ENCODE assay signal across 22 mouse cellular contexts in genomic region chr11:68767762-68768542, GRCm38 (mm10).
DNase-seq lines count a peak whose midpoint lies in the region; ATAC-seq lines count a peak whose summit lies in the region.
"Had no signal": no experiment of that assay in that cellular context is flagged by ENCODE, and none has a peak within 500 bp of the region (broad histone marks: within the 10 kb centered on the region; RNA-seq: fewer than 3 reads in every experiment).

No protein-coding gene starts in this region.

- DNase-seq in c-Kit-negative CD71-positive TER-119-positive erythroid progenitor cells, embryonic 14.5 days (ENCODE audit: low read depth, low spot score), result peak; percentile 29
- DNase-seq in liver, embryonic 13.5 days, result peak; percentile 35
- DNase-seq in testis, postnatal 14 days (ENCODE audit: low spot score), result no peak
- no peak for DNase-seq in gastrocnemius, postnatal 36 days
- DNase-seq: adrenal gland, adult 8-10 months; cerebellum, adult 9-10 months; forebrain, postnatal 0 days; heart, postnatal 4 days; kidney, adult 2 months; midbrain, embryonic 14.5 days had no signal

- intact Hi-C loops in gastrocnemius, postnatal 36 days (cut with DNase I), result no loop called here

- ATAC-seq in liver, embryonic 13.5 days (ENCODE audit: low read depth), result peak; percentile 89
- ATAC-seq in megakaryocyte-erythroid progenitor cell, adult 5-6 weeks (replicated peaks; ENCODE audit: low FRiP score, low TSS enrichment, poor library complexity, severe bottlenecking), result peak; percentile 77
- no peak for ATAC-seq in forebrain, embryonic 12.5 days (ENCODE audit: low FRiP score)
- ATAC-seq: activated CD4-positive, CD25-positive, alpha-beta regulatory T cell, adult 4 months; forebrain, postnatal 0 days; lung, postnatal 0 days had no signal

- peak overlapping the region; percentile 44 for H3K4me3 ChIP-seq in erythroblast, embryonic 14.5 days (replicated peaks)
- no peak overlapping the region; the same call in 1 of the 2 replicates for H3K4me3 ChIP-seq in liver, embryonic 13.5 days (replicated peaks)
- H3K4me3 ChIP-seq in forebrain, embryonic 12.5 days (replicated peaks), result no peak overlapping the region
- H3K4me3 ChIP-seq: forebrain, embryonic 10.5 days; heart, embryonic 15.5 days; limb, embryonic 10.5 days; megakaryocyte, embryonic 14.5 days; neural tube, embryonic 13.5 days had no signal

- H3K9ac ChIP-seq in liver, embryonic 13.5 days, result peak overlapping the region; percentile 39; the same call in 1 of the 2 replicates
- H3K9ac ChIP-seq in forebrain, embryonic 12.5 days, result no peak overlapping the region
- H3K9ac ChIP-seq: forebrain, postnatal 0 days; heart, embryonic 15.5 days; hindbrain, embryonic 14.5 days; neural tube, embryonic 13.5 days had no signal

- peak overlapping the region; percentile 43 for H3K4me2 ChIP-seq in liver, embryonic 13.5 days
- H3K4me2 ChIP-seq in forebrain, embryonic 12.5 days, result no peak overlapping the region
- H3K4me2 ChIP-seq: heart, embryonic 15.5 days; hindbrain, embryonic 14.5 days; neural tube, embryonic 13.5 days had no signal

- peak overlapping the region; percentile 81 for H3K27ac ChIP-seq in liver, embryonic 13.5 days
- H3K27ac ChIP-seq in forebrain, embryonic 12.5 days, result no peak overlapping the region
- H3K27ac ChIP-seq: forebrain, embryonic 10.5 days; heart, embryonic 15.5 days; hindbrain, embryonic 14.5 days; kidney, postnatal 0 days; limb, embryonic 10.5 days; neural tube, embryonic 13.5 days had no signal

- no peaks in the 10 kb centered on the region for H3K27me3 ChIP-seq in erythroblast, embryonic 14.5 days (ENCODE audit: control insufficient read depth)
- H3K27me3 ChIP-seq in liver, embryonic 13.5 days, result no peaks in the 10 kb centered on the region
- H3K27me3 ChIP-seq in forebrain, embryonic 12.5 days, result no peaks in the 10 kb centered on the region
- H3K27me3 ChIP-seq: heart, embryonic 15.5 days; neural tube, embryonic 13.5 days had no signal

- WGBS in liver, embryonic 13.5 days (ENCODE audit: insufficient replicate concordance), result 43% methylated on average over 10 of the region's 10 CpGs
- WGBS in forebrain, embryonic 12.5 days, result 95% methylated on average over 10 of the region's 10 CpGs

- peaks cover 41% of the 10 kb centered on the region for H3K4me1 ChIP-seq in erythroblast, embryonic 14.5 days (ENCODE audit: control insufficient read depth)
- H3K4me1 ChIP-seq in liver, embryonic 13.5 days (replicated peaks), result peaks cover 44% of the 10 kb centered on the region
- H3K4me1 ChIP-seq in forebrain, embryonic 12.5 days, result peaks cover 8% of the 10 kb centered on the region; the same call in 1 of the 2 replicates
- H3K4me1 ChIP-seq: forebrain, embryonic 10.5 days; limb, embryonic 10.5 days had no signal

- H3K36me3 ChIP-seq in erythroblast, embryonic 14.5 days (ENCODE audit: control insufficient read depth), result peaks cover 100% of the 10 kb centered on the region
- H3K36me3 ChIP-seq in liver, embryonic 13.5 days, result peaks cover 89% of the 10 kb centered on the region
- peaks cover 100% of the 10 kb centered on the region for H3K36me3 ChIP-seq in forebrain, embryonic 12.5 days (replicated peaks)

- no peaks in the 10 kb centered on the region for H3K9me3 ChIP-seq in erythroblast, embryonic 14.5 days (ENCODE audit: control insufficient read depth, low read length)
- no peaks in the 10 kb centered on the region for H3K9me3 ChIP-seq in liver, embryonic 13.5 days (replicated peaks)
- H3K9me3 ChIP-seq in forebrain, embryonic 12.5 days, result no peaks in the 10 kb centered on the region
- H3K9me3 ChIP-seq: forebrain, embryonic 10.5 days; heart, embryonic 15.5 days; limb, embryonic 10.5 days; neural tube, embryonic 13.5 days had no signal

Comparison
In these comparisons a context has a peak if more than half of its experiments do, and no peak if none do; other contexts are left out.
1. DNase-seq: peak in c-Kit-negative CD71-positive TER-119-positive erythroid progenitor cells, embryonic 14.5 days (single experiment) and liver, embryonic 13.5 days (single experiment); none in testis, postnatal 14 days (single experiment) and gastrocnemius, postnatal 36 days (0 of 2).